Mouse (Mus musculus) E14TG2a.4 (cell line): ENCODE measurements at regions not wholly inside any gene's neighbourhood (a gene's known extent, or its start where the extent isn't known, plus 50 kb on each side); places are given as distances from the start of the nearest gene placed in this dataset.
A peak's percentile ranks its signal among the peaks of the same experiment; 100 is the strongest.

ENCODE experiments used
- H3K27me3 ChIP-seq: 2 replicates; pipeline ENCODE4 v1.6.1; 2014; ENCODE audit warnings: low read length, control low read depth; ENCODE audit not compliant: insufficient read depth
- H3K36me3 ChIP-seq: 2 replicates; pipeline ENCODE4 v1.6.1; 2014; ENCODE audit warnings: low read length, control low read depth; ENCODE audit not compliant: insufficient read depth
- H3K4me1 ChIP-seq: replicated peaks from 2 replicates; pipeline ENCODE4 v1.6.1; 2014; ENCODE audit warnings: low read depth, low read length, control low read depth
- H3K4me3 ChIP-seq: replicated peaks from 2 replicates; pipeline ENCODE4 v1.5.1; 2014; ENCODE audit warnings: mild to moderate bottlenecking, low read length
- H3K9me3 ChIP-seq: 2 replicates; pipeline ENCODE4 v1.6.1; 2014; ENCODE audit warnings: low read length, control low read depth
- CTCF ChIP-seq: conservative IDR thresholded peaks from 2 replicates; pipeline ENCODE4 v1.5.1; 2014; ENCODE audit warnings: low read length
- NANOG ChIP-seq: IDR thresholded peaks from 2 replicates; pipeline ENCODE4 v1.6.1; 2014; ENCODE audit warnings: borderline replicate concordance, low read length, mixed read lengths
- POU5F1 ChIP-seq: IDR thresholded peaks from 2 replicates; pipeline ENCODE4 v1.6.1; 2014; ENCODE audit warnings: low read length, borderline replicate concordance

- no peaks in the 10 kb centered on the region for H3K36me3 ChIP-seq
These were observed 415.9 kb upstream of the Rarb start for GRCm38 (mm10) chr14:17234898-17235297.

GRCm38 (mm10) chr14:17211502-17211901 lies 392.5 kb upstream of the Rarb start:
- no peaks in the 10 kb centered on the region for H3K4me1 ChIP-seq
- H3K4me3 ChIP-seq = no peak overlapping the region
- TF ChIP-seq POU5F1 (no peak), NANOG (no peak), CTCF (no peak)
- peaks cover 36% of the 10 kb centered on the region for H3K9me3 ChIP-seq
- H3K36me3 ChIP-seq = no peaks in the 10 kb centered on the region
- H3K27me3 ChIP-seq = no peaks in the 10 kb centered on the region

More at GRCm38 (mm10) chr14:17234898-17235297, 415.9 kb upstream of the Rarb start:
- TF ChIP-seq POU5F1 = no peak
- no peak for TF ChIP-seq CTCF
- no peak for TF ChIP-seq NANOG
- no peaks in the 10 kb centered on the region for H3K4me1 ChIP-seq
- no peaks in the 10 kb centered on the region for H3K27me3 ChIP-seq
- no peaks in the 10 kb centered on the region for H3K9me3 ChIP-seq
- no peak overlapping the region for H3K4me3 ChIP-seq

DNA sequence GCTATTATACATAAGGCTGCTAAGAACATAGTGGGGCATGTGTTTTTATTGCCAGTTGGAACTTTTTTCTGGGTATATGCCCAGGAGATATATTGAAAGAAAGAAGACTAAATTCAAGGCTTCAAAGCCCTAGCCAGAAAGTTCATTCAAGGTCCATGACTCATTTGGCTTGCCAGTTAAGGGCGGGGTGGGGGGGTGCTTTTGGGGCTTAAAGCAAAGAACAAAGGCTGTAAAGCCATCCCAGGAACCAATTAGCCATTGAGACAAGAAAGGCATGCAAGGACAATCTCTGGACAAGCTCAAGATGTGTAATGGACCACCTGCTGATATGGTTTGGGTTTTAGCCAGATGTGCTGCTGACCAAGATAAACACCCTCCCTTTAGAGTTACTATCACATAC lies 386.7 kb upstream of the Rarb start:
- no peaks in the 10 kb centered on the region for H3K4me1 ChIP-seq
- no peak for TF ChIP-seq POU5F1
- no peak for TF ChIP-seq CTCF
- no peak for TF ChIP-seq NANOG
- no peaks in the 10 kb centered on the region for H3K27me3 ChIP-seq
- H3K4me3 ChIP-seq = no peak overlapping the region
- H3K9me3 ChIP-seq = peaks cover 48% of the 10 kb centered on the region
- H3K36me3 ChIP-seq = no peaks in the 10 kb centered on the region

DNA sequence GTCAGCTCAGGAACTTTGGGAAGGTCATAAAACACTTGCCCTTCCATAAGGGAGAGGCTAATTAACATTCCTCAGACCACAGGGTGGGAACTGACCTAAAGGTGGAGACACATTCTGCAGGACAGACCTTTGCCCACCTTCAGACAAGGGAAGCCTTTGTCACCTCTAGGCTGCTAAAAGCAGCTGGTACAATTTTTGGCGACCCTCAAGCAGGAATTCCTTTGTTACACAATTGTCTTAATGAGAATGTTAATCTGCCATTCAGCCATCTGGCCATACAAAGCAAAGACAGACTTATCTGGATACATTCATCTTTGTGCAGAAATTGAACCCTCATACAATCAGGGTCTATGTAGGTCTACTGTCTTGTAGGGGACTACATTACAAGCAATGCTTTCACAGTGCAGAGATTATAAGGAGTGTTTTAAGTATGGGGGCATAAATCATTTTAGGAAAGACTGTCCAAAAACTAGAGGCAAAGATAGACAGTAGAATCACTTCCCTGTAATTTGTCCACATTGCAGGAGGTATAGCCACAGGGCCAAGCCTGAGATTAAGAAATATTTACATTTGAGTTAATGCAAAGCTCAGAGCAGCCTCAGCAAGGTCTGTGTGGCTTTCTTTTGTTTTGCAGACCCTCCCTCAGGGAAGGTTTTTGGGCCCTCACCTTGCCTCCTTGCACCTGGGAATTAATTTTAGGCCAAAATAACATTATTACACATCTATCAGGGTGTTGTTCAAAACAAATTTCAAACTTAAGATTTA lies 384.5 kb upstream of the Rarb start:
- peaks cover 36% of the 10 kb centered on the region for H3K9me3 ChIP-seq
- no peak overlapping the region for H3K4me3 ChIP-seq
- H3K36me3 ChIP-seq = no peaks in the 10 kb centered on the region
- no peaks in the 10 kb centered on the region for H3K27me3 ChIP-seq
- no peaks in the 10 kb centered on the region for H3K4me1 ChIP-seq
- TF ChIP-seq CTCF (no peak), NANOG (no peak), POU5F1 (no peak)

DNA sequence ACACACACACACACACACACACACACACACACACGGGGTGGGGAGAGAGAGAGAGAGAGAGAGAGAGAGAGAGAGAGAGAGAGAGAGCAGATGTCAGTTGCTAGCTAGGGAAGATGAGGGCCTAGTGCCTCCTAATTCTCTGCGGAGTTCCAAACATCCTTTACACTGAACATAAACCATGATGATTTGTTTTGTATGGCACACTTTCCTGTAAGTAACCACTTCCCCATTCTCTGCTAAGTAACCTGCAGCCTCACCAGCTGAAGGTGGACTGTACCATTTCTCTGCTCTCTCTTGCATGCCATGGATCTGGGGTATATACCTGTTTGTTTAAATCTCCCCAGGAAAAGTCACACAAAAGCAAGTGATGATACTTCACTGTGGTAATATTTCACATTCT lies 374.0 kb upstream of the Rarb start:
- no peak overlapping the region for H3K4me3 ChIP-seq
- no peaks in the 10 kb centered on the region for H3K27me3 ChIP-seq
- no peak for TF ChIP-seq CTCF
- TF ChIP-seq NANOG = no peak
- no peaks in the 10 kb centered on the region for H3K9me3 ChIP-seq
- no peaks in the 10 kb centered on the region for H3K4me1 ChIP-seq
- no peaks in the 10 kb centered on the region for H3K36me3 ChIP-seq

DNA sequence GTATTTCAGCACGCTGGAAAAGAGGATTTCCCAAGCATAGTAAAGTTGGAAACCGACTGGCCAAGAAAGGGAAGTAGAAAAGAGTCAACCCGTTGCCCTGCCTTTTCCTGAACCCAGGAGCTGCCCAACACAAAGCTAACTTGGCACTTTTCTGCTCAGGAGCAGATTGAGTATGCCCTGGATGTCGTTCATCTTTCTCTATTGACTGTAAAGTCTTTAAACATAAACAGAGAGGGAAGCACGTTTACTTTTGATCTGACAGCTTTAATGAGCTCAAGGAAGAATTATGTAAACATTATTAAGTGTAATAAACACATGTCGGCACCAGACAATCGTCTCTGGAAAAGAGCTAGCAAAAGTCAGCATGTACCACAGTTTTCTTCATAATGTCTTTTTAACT lies 354.3 kb upstream of the Rarb start:
- H3K36me3 ChIP-seq = no peaks in the 10 kb centered on the region
- H3K9me3 ChIP-seq = no peaks in the 10 kb centered on the region
- H3K27me3 ChIP-seq = peaks cover 22% of the 10 kb centered on the region
- no peak for TF ChIP-seq POU5F1
- no peak overlapping the region for H3K4me3 ChIP-seq
- peaks cover 11% of the 10 kb centered on the region for H3K4me1 ChIP-seq

DNA sequence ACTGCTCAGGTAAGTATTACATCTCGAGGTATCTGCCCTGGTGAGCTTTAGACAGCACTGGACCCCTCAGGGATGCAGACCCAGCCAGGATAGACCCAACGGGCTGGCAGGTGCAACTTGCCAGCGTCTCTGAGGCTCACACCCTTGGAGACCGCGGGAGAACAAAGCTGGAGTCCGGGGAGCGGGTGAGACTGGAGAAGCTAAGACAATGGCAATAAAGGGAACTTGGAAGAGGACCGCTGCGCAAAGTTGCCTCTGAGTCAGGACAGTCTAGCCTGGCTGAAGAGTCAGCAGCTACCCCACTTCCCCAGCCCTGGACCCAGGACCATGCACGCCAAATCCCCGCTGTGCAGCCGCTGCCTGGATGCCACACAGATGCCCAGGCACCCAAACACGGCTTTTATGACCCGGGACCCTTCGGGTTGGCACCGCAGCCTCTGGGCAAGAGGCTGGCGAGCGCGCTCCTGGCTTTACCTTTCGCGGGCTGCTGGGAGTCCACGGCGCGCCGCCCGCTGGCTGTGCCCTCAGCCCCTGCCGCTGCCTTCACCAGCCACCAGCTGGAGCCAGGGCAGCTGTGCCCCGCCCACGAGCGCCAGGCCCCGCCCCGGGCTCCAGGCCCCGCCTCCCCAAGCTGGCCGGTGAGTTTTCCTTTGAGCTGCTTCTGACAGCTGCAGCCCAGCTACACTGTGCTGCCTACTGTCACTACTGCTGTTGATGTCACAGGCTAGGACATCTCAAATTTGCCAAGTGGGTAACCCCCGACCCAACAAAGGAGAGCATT lies 353.6 kb upstream of the Rarb start:
- peak overlapping the region; percentile 87 for H3K4me3 ChIP-seq
- peaks cover 22% of the 10 kb centered on the region for H3K27me3 ChIP-seq
- H3K4me1 ChIP-seq = peaks cover 11% of the 10 kb centered on the region
- no peaks in the 10 kb centered on the region for H3K36me3 ChIP-seq
- H3K9me3 ChIP-seq = no peaks in the 10 kb centered on the region
- TF ChIP-seq NANOG (no peak), CTCF (no peak), POU5F1 (no peak)

DNA sequence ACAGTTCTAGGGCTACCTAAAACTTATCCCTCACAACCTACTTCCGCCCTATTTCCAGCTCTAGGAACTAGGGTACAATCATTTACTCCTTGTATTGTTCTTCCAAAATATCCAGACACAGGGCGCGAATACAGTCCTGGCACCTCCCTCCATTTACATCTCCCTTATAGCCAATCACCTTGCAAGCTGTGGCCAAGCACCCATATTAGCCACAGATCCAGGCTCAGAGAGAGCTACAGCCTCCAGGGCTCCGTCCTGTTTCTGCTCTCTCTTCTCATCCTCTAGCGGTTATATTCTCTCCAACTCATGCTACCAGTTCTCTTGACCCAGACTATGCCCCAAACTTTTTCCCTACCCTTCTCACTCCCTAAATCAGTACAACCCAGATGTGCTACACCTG lies 352.9 kb upstream of the Rarb start:
- TF ChIP-seq POU5F1 (no peak), NANOG (no peak), CTCF (no peak)
- Histone ChIP-seq H3K36me3 (no peaks in the 10 kb centered on the region), H3K4me3 (peak overlapping the region; percentile 87), H3K9me3 (no peaks in the 10 kb centered on the region), H3K4me1 (peaks cover 11% of the 10 kb centered on the region), H3K27me3 (peaks cover 22% of the 10 kb centered on the region)
